Mouse (Mus musculus) heart, adult 2 months (tissue): ENCODE data around the gene Ceacam9. TPM values are rescaled to one million over a fixed set of nuclear protein-coding genes. Genes with fewer than 3 reads are reported as not detected.

Experiments used
- DNase-seq, 2 experiments: peaks; one replicate each; pipeline ENCODE4 v3.0.0; 2021
- H3K27ac ChIP-seq: fragments of 200-600 bp; 2 replicates; pipeline ENCODE4 v1.8.1; 2022
- H3K27me3 ChIP-seq: fragments of 200-500 bp; 2 replicates; pipeline ENCODE4 v1.6.1; 2012; ENCODE audit warnings: mild to moderate bottlenecking, low read length, inconsistent platforms, mixed read lengths; ENCODE audit not compliant: control insufficient read depth, insufficient read depth
- H3K36me3 ChIP-seq: fragments of 200-500 bp; 2 replicates; pipeline ENCODE4 v1.6.1; 2012; ENCODE audit warnings: low read length, inconsistent platforms; ENCODE audit not compliant: control insufficient read depth, insufficient read depth
- H3K4me1 ChIP-seq: fragments of 200-500 bp; 2 replicates; pipeline ENCODE4 v1.6.1; 2011; ENCODE audit warnings: low read length; ENCODE audit not compliant: control insufficient read depth, insufficient read depth
- H3K4me3 ChIP-seq: fragments of 200-600 bp; 2 replicates; pipeline ENCODE4 v1.8.1; 2022
- H3K79me2 ChIP-seq: fragments of 200-500 bp; replicated peaks from 2 replicates; pipeline ENCODE4 v1.6.1; 2012; ENCODE audit warnings: mild to moderate bottlenecking, inconsistent platforms, low read length, moderate library complexity, mixed read lengths; ENCODE audit not compliant: control insufficient read depth, insufficient read depth
- H3K9ac ChIP-seq: fragments of 200-500 bp; 2 replicates; pipeline ENCODE4 v1.6.1; 2012; ENCODE audit warnings: low read depth, mild to moderate bottlenecking, control low read depth, inconsistent platforms, low read length, mixed read lengths
- CTCF ChIP-seq: fragments of 200-600 bp; IDR thresholded peaks from 2 replicates; pipeline ENCODE4 v1.8.1; 2022; ENCODE audit warnings: antibody characterized with exemption, mild to moderate bottlenecking, moderate library complexity
- EP300 ChIP-seq: fragments of 200-500 bp; IDR thresholded peaks from 2 replicates; pipeline ENCODE4 v1.6.1; 2011; ENCODE audit warnings: low read depth, low read length, control low read depth; ENCODE audit not compliant: insufficient read depth
- POLR2A ChIP-seq: fragments of 200-500 bp; IDR thresholded peaks from 2 replicates; pipeline ENCODE4 v1.6.1; 2011; ENCODE audit warnings: mild to moderate bottlenecking, low read depth, low read length, control low read depth; ENCODE audit not compliant: insufficient read depth
- WGBS: fragments of 180-500 bp; shearing (Covaris S2); methylation state at CpG from one replicate; pipeline ENCODE4 v1.1.7; 2018; 5-methylcytosine and 5-hydroxymethylcytosine counted together
- intact Hi-C: fragments of 180-260 bp; cut with DNase I; formaldehyde crosslinking; loops from one replicate; pipeline ENCODE4 v1.15.1; 2025
- polyA plus RNA-seq: library from polyadenylated mRNA; depleted of rRNA; stranded (reverse); fragments of >200 nt; gene quantifications from 2 replicates; pipeline ENCODE4 v1.2.3, GENCODE M21; 2012
- total RNA-seq, 2 experiments: library from RNA; stranded (reverse); gene quantifications; 2 replicates each; pipeline ENCODE4 v1.2.3; 2021

Gene Ceacam9
- total and polyA plus RNA-seq, 3 experiments = not detected

- intact Hi-C loops = loop anchor here (1.0 kb wide), 1 partner anchor 65 kb away; no protein-coding TSS in a partner anchor
- no peak overlapping the region for H3K9ac ChIP-seq
- no peaks in the 10 kb centered on the region; the same call in 1 of the 2 replicates for H3K4me1 ChIP-seq
- peak; percentile 22 to 50 for DNase-seq
- H3K27ac ChIP-seq = no peak overlapping the region
- no peaks in the 10 kb centered on the region for H3K27me3 ChIP-seq
- H3K36me3 ChIP-seq = no peaks in the 10 kb centered on the region
- no peak overlapping the region for H3K4me3 ChIP-seq
- TF ChIP-seq POLR2A (no peak), CTCF (peak; percentile 75), EP300 (no peak)
- no peaks in the 10 kb centered on the region for H3K79me2 ChIP-seq
- WGBS = 38% methylated on average over 3 of the region's 3 CpGs
Measured at GRCm38 (mm10) chr7:16695025-16695424, 26.7 kb upstream of the Ceacam9 start.

- whole genome bisulfite sequencing = 28% methylated on average over 2 of the region's 2 CpGs
- Histone ChIP-seq H3K4me1 (peaks cover 3% of the 10 kb centered on the region; the same call in 1 of the 2 replicates), H3K36me3 (no peaks in the 10 kb centered on the region), H3K27me3 (no peaks in the 10 kb centered on the region), H3K79me2 (no peaks in the 10 kb centered on the region), H3K9ac (no peak overlapping the region), H3K4me3 (no peak overlapping the region), H3K27ac (no peak overlapping the region)
- intact Hi-C loops = no loop called here
- DNase-seq = no peak
- TF ChIP-seq EP300 (no peak), CTCF (peak; percentile 61)
Measured at GRCm38 (mm10) chr7:16699042-16699441, 22.7 kb upstream of the Ceacam9 start.

- no peak overlapping the region for H3K9ac ChIP-seq
- H3K4me3 ChIP-seq = no peak overlapping the region
- no peaks in the 10 kb centered on the region for H3K36me3 ChIP-seq
- peaks cover 3% of the 10 kb centered on the region; the same call in 1 of the 2 replicates for H3K4me1 ChIP-seq
- intact Hi-C loops = loop anchor here (2.0 kb wide), 1 partner anchor 28 kb away; no protein-coding TSS in a partner anchor
- no peak for DNase-seq
- H3K79me2 ChIP-seq = no peaks in the 10 kb centered on the region
- no peaks in the 10 kb centered on the region for H3K27me3 ChIP-seq
- no peak overlapping the region for H3K27ac ChIP-seq
- TF ChIP-seq CTCF (no peak), POLR2A (0 out of 2 replicates have a peak, but pooled peaks have one; percentile 42)
- 25% methylated on average over 5 of the region's 5 CpGs for WGBS
Measured at GRCm38 (mm10) chr7:16700583-16700982, 21.1 kb upstream of the Ceacam9 start.

- intact Hi-C loops = no loop called here
Measured at GRCm38 (mm10) chr7:16706385-16706784, 15.3 kb upstream of the Ceacam9 start.

GRCm38 (mm10) chr7:16708244-16708643 is 13.5 kb upstream of the Ceacam9 start:
- Histone ChIP-seq H3K27ac (no peak overlapping the region), H3K4me1 (no peaks in the 10 kb centered on the region), H3K4me3 (no peak overlapping the region), H3K9ac (no peak overlapping the region), H3K79me2 (no peaks in the 10 kb centered on the region), H3K36me3 (no peaks in the 10 kb centered on the region), H3K27me3 (no peaks in the 10 kb centered on the region)
- no peak for TF ChIP-seq POLR2A
- no peak for TF ChIP-seq EP300
- no peak for TF ChIP-seq CTCF
- intact Hi-C loops = no loop called here
- 56% methylated on average over 9 of the region's 9 CpGs for WGBS
- no peak for DNase-seq

More at GRCm38 (mm10) chr7:16706385-16706784, 15.3 kb upstream of the Ceacam9 start:
- Histone ChIP-seq H3K9ac (no peak overlapping the region), H3K4me3 (no peak overlapping the region), H3K27ac (no peak overlapping the region), H3K36me3 (no peaks in the 10 kb centered on the region), H3K79me2 (no peaks in the 10 kb centered on the region), H3K27me3 (no peaks in the 10 kb centered on the region), H3K4me1 (no peaks in the 10 kb centered on the region)
- no peak for DNase-seq
- TF ChIP-seq EP300 (no peak), POLR2A (no peak), CTCF (no peak)
- 21% methylated on average over 9 of the region's 9 CpGs for WGBS

GRCm38 (mm10) chr7:16710604-16711003 is 11.1 kb upstream of the Ceacam9 start:
- intact Hi-C loops = no loop called here
- TF ChIP-seq EP300 = no peak
- peak; percentile 40 for TF ChIP-seq CTCF
- no peak overlapping the region for H3K27ac ChIP-seq
- H3K9ac ChIP-seq = no peak overlapping the region
- H3K4me1 ChIP-seq = no peaks in the 10 kb centered on the region
- WGBS = 78% methylated on average over 5 of the region's 5 CpGs
- no peak for DNase-seq
- no peaks in the 10 kb centered on the region for H3K79me2 ChIP-seq
- H3K36me3 ChIP-seq = no peaks in the 10 kb centered on the region
- no peaks in the 10 kb centered on the region for H3K27me3 ChIP-seq
- H3K4me3 ChIP-seq = no peak overlapping the region
